Mouse (Mus musculus) neural tube, embryonic 14.5 days (tissue): Measurements from ENCODE around the gene Vmn1r27. TPM values are rescaled to one million over a fixed set of nuclear protein-coding genes. Genes with fewer than 3 reads are reported as not detected.

Experiments used
- ATAC-seq: fragments of 200-750 bp; cut with Nextera tagmentation; 2 replicates; pipeline ENCODE4 v1.8.0; 2017; ENCODE audit warnings: low read depth, mild to moderate bottlenecking, moderate TSS enrichment, moderate library complexity
- H3K27ac ChIP-seq: fragments of 300-500 bp; sonication (generic); 2 replicates; pipeline ENCODE4 v1.5.1; 2014; ENCODE audit warnings: low read depth, mild to moderate bottlenecking, control low read depth, low read length, moderate library complexity, mixed read lengths
- H3K27me3 ChIP-seq: fragments of 300-500 bp; sonication (generic); 2 replicates; pipeline ENCODE4 v1.6.1; 2014; ENCODE audit warnings: low read length; ENCODE audit not compliant: control insufficient read depth, insufficient read depth
- H3K36me3 ChIP-seq: fragments of 300-500 bp; sonication (generic); 2 replicates; pipeline ENCODE4 v1.6.1; 2014; ENCODE audit warnings: low read length, mixed read lengths; ENCODE audit not compliant: control insufficient read depth, insufficient read depth
- H3K4me1 ChIP-seq: fragments of 300-500 bp; sonication (generic); 2 replicates; pipeline ENCODE4 v1.6.1; 2014; ENCODE audit warnings: low read length; ENCODE audit not compliant: control insufficient read depth, insufficient read depth
- H3K4me2 ChIP-seq: fragments of 300-500 bp; sonication (generic); 2 replicates; pipeline ENCODE4 v1.6.1; 2014; ENCODE audit warnings: mild to moderate bottlenecking, low read depth, low read length, control low read depth
- H3K4me3 ChIP-seq: fragments of 300-500 bp; sonication (generic); 2 replicates; pipeline ENCODE4 v1.5.1; 2014; ENCODE audit warnings: low read depth, low read length, control low read depth, mixed read lengths
- H3K9ac ChIP-seq: fragments of 300-500 bp; sonication (generic); replicated peaks from 2 replicates; pipeline ENCODE4 v1.6.1; 2014; ENCODE audit warnings: low read depth, mild to moderate bottlenecking, control low read depth, low read length, mixed read lengths
- H3K9me3 ChIP-seq: fragments of 300-500 bp; sonication (generic); 2 replicates; pipeline ENCODE4 v1.6.1; 2016; ENCODE audit warnings: low read length; ENCODE audit not compliant: control insufficient read depth
- WGBS: fragments of 180-500 bp; shearing (Covaris S2); extraction: QIAGEN DNeasy Blood & Tissue Kit; methylation state at CpG from one replicate; pipeline ENCODE4 v1.1.7; 2014; 5-methylcytosine and 5-hydroxymethylcytosine counted together
- polyA plus RNA-seq: library from polyadenylated mRNA; unstranded; fragments of >200 nt; fragmentation: Nextera tagmentation; extraction: Ambion mirVana; gene quantifications from 2 replicates; pipeline ENCODE4 v1.2.1, GENCODE M21; 2014

Gene Vmn1r27
- polyA plus RNA-seq = not detected in 2 replicates

DNA sequence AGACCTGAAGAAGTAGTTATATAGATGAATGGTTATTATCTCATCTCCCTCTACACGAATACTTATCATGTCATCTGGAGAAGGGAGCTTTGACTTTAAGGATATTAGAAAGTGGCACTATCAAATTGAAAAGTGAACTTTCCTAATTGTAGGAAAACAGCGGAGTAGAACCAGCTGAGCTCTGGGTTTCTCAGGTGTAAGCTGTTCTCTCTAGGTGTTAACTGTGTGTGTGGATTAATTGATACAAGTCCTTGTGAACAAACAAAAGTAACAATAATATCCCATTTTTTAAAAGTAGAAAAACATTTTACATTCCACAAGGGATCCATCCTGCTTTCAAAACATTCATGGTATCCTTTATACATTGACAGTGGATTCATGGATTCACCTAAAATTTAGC, at the start of gene Vmn1r27:
Gene Vmn1r27 (minus strand): TSS at position 101 of the 400 bp plus-strand sequence.
- Histone ChIP-seq H3K4me3 (no peak within 1 kb of the TSS), H3K4me1 (no peaks in the 10 kb centered on the region), H3K27ac (no peak within 1 kb of the TSS), H3K4me2 (no peak within 1 kb of the TSS), H3K9me3 (no peaks in the 10 kb centered on the region), H3K36me3 (no peaks in the 10 kb centered on the region), H3K9ac (no peak within 1 kb of the TSS), H3K27me3 (no peaks in the 10 kb centered on the region)
- 85% methylated on average over 2 of the region's 2 CpGs for WGBS
- ATAC-seq = no peak

DNA sequence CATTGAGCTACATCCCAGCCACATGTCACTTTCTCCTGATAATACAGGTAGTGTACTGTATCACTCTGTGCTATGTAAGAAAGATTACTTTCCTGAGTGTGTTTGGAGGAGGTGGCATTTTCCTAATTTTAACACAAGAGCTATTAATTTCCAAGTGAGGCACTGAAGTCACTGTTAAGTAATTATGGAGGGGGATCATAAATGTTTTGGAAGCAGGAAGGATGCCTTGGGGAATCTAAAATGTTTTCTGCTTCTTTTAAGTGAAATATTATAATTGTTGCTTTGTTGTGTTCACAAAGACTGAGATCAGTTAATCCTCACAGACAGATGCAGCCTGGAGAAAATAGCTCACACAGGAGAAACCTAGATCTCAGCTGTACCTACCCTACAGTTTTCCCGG, 43.1 kb upstream of the Vmn1r27 start, which contains the start of gene Vmn1r28:
Gene Vmn1r28 (plus strand): TSS at position 301 of the 400 bp plus-strand sequence.
- Histone ChIP-seq H3K27ac (no peak within 1 kb of the TSS), H3K27me3 (no peaks in the 10 kb centered on the region), H3K36me3 (no peaks in the 10 kb centered on the region), H3K4me1 (no peaks in the 10 kb centered on the region), H3K4me2 (no peak within 1 kb of the TSS), H3K4me3 (no peak within 1 kb of the TSS), H3K9ac (no peak within 1 kb of the TSS), H3K9me3 (no peaks in the 10 kb centered on the region)
- WGBS = 89% methylated on average over 1 of the region's 1 CpGs
- ATAC-seq = no peak

DNA sequence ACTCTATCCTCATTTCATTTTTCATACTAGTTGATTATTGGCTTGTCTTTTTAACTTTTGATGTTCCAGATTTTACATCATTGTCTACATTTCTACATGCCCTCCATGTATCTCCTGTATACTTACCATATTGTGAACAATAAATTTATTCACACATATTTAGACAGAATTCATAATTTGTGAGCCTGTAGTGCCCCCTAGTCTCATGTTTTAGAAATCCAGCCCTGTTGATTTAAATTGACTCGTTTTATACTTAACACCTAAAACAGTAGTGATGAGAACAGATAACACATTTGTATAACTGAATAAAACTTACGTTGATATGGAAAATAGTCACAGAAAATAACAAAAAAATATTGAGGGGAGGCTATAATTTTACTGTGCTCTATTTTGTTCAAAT, 2.5 kb downstream of the Vmn1r27 start:
- H3K4me2 ChIP-seq = no peak overlapping the region
- ATAC-seq = no peak
- H3K4me1 ChIP-seq = no peaks in the 10 kb centered on the region
- no peaks in the 10 kb centered on the region for H3K9me3 ChIP-seq
- H3K36me3 ChIP-seq = no peaks in the 10 kb centered on the region
- H3K9ac ChIP-seq = no peak overlapping the region
- no peak overlapping the region for H3K27ac ChIP-seq
- H3K4me3 ChIP-seq = no peak overlapping the region
- 86% methylated on average over 2 of the region's 2 CpGs for WGBS
- H3K27me3 ChIP-seq = no peaks in the 10 kb centered on the region

Other genes starting within 250 kb of the Vmn1r27 start
- gene Vmn1r25, start 238.0 kb downstream of the Vmn1r27 start, polyA plus RNA-seq = not detected in 2 replicates
- not detected in 2 replicates for gene Vmn1r26, start 203.7 kb downstream of the Vmn1r27 start, polyA plus RNA-seq
- not detected in 2 replicates for gene Vmn1r28, start 43.2 kb upstream of the Vmn1r27 start, polyA plus RNA-seq
- gene Vmn1r29, start 82.7 kb upstream of the Vmn1r27 start, polyA plus RNA-seq = not detected in 2 replicates
- not detected in 2 replicates for gene Vmn1r30, start 224.6 kb upstream of the Vmn1r27 start, polyA plus RNA-seq